Comparison of ENCODE assay signal across 9 mouse cellular contexts in genomic region chr1:170147651-170148448, GRCm38 (mm10). TPM values are rescaled to one million over a fixed set of nuclear protein-coding genes. Genes with fewer than 3 reads are reported as not detected.
DNase-seq lines count a peak whose midpoint lies in the region; ATAC-seq and TF ChIP-seq lines count a peak whose summit lies in the region.
"Had no signal": no experiment of that assay in that cellular context is flagged by ENCODE, and none has a peak within 500 bp of the region (broad histone marks: within the 10 kb centered on the region; RNA-seq: fewer than 3 reads in every experiment).

No protein-coding gene starts in this region.

- H3K36me3 ChIP-seq in lung, embryonic 16.5 days (ENCODE audit: control insufficient read depth, insufficient read depth, low read length), result peaks cover 14% of the 10 kb centered on the region
- peaks cover 63% of the 10 kb centered on the region for H3K36me3 ChIP-seq in hindbrain, embryonic 10.5 days

- no peak overlapping the region for H3K9ac ChIP-seq in lung, embryonic 16.5 days (ENCODE audit: low read length)
- H3K9ac ChIP-seq: embryonic facial prominence, embryonic 12.5 days had no signal

- no peak for TF ChIP-seq CTCF in lung, adult 2 months (IDR thresholded peaks at IDR 0.05; ENCODE audit: insufficient read depth, low read length)

- no peaks in the 10 kb centered on the region for H3K27me3 ChIP-seq in lung, embryonic 16.5 days (ENCODE audit: control insufficient read depth, insufficient read depth, low read depth, low read length)
- H3K27me3 ChIP-seq in hindbrain, embryonic 10.5 days (ENCODE audit: insufficient read depth, poor library complexity, severe bottlenecking), result no peaks in the 10 kb centered on the region
- H3K27me3 ChIP-seq: embryonic facial prominence, embryonic 12.5 days had no signal

- no peak for TF ChIP-seq POLR2A in lung, adult 2 months (IDR thresholded peaks at IDR 0.05; ENCODE audit: borderline replicate concordance, extremely low read depth, low read depth, low read length)

- H3K4me3 ChIP-seq in lung, embryonic 16.5 days (ENCODE audit: low read length), result no peak overlapping the region
- no peak overlapping the region for H3K4me3 ChIP-seq in lung, adult 2 months (replicated peaks; ENCODE audit: extremely low read depth, low read depth, low read length)
- no peak overlapping the region for H3K4me3 ChIP-seq in hindbrain, embryonic 10.5 days
- H3K4me3 ChIP-seq: embryonic facial prominence, embryonic 12.5 days had no signal

- no peak overlapping the region for H3K4me2 ChIP-seq in lung, embryonic 16.5 days (ENCODE audit: low read depth, low read length)
- H3K4me2 ChIP-seq: embryonic facial prominence, embryonic 12.5 days had no signal

- intact Hi-C loops in heart, postnatal 14 days (cut with DNase I), result no loop called here

- WGBS in lung, embryonic 16.5 days, result 75% methylated on average over 9 of the region's 9 CpGs
- WGBS in lung, adult 2 months, result 72% methylated on average over 9 of the region's 9 CpGs
- 91% methylated on average over 9 of the region's 9 CpGs for WGBS in hindbrain, embryonic 10.5 days

- DNase-seq in lung, adult 2 months, result no peak
- DNase-seq in adrenal gland, postnatal 25 days, result peak; percentile 22
- peak; percentile 38 for DNase-seq in urinary bladder, adult 2 months (ENCODE audit: low spot score)
- no peak for DNase-seq in hindbrain, embryonic 10.5 days (ENCODE audit: low spot score)
- no peak for DNase-seq in kidney, postnatal 25 days
- no peak for DNase-seq in heart, postnatal 14 days

- H3K4me1 ChIP-seq in lung, embryonic 16.5 days (replicated peaks; ENCODE audit: control insufficient read depth, insufficient read depth, low read length), result peaks cover 4% of the 10 kb centered on the region
- H3K4me1 ChIP-seq in lung, adult 2 months (ENCODE audit: control insufficient read depth, insufficient read depth, low read length), result peaks cover 6% of the 10 kb centered on the region
- H3K4me1 ChIP-seq in hindbrain, embryonic 10.5 days (replicated peaks), result no peaks in the 10 kb centered on the region
- H3K4me1 ChIP-seq: embryonic facial prominence, embryonic 12.5 days had no signal

- peak overlapping the region; percentile 25; the same call in 1 of the 2 replicates for H3K27ac ChIP-seq in lung, embryonic 16.5 days (ENCODE audit: low read length)
- H3K27ac ChIP-seq in hindbrain, embryonic 10.5 days, result no peak overlapping the region
- H3K27ac ChIP-seq: embryonic facial prominence, embryonic 12.5 days had no signal

- peak; percentile 24; the same call in 1 of the 2 replicates for ATAC-seq in lung, embryonic 16.5 days (ENCODE audit: low read depth)
- ATAC-seq in megakaryocyte-erythroid progenitor cell, adult 5-6 weeks (replicated peaks; ENCODE audit: low FRiP score, low TSS enrichment, poor library complexity, severe bottlenecking), result peak; percentile 57

- no peaks in the 10 kb centered on the region for H3K9me3 ChIP-seq in lung, embryonic 16.5 days (ENCODE audit: control insufficient read depth, low read length)
- H3K9me3 ChIP-seq in hindbrain, embryonic 10.5 days, result no peaks in the 10 kb centered on the region
- H3K9me3 ChIP-seq: embryonic facial prominence, embryonic 12.5 days had no signal

RNA-seq across cellular contexts. Expression of gene Uap1, which starts 26.9 kb away (rescaled TPM):
- 52.7 and 53.6 TPM in 2 replicates for polyA plus RNA-seq in lung, embryonic 16.5 days (2015; fragmentation: Nextera tagmentation; extraction: Ambion mirVana)
- polyA plus RNA-seq in lung, adult 2 months (2012; rRNA removed), result 17.2 and 19.4 TPM in 2 replicates
- total RNA-seq in adrenal gland, postnatal 25 days (2021), result 45.6 and 47.1 TPM in 2 replicates
- 76.7 and 79.4 TPM in 2 replicates for total RNA-seq in megakaryocyte-erythroid progenitor cell, adult 5-6 weeks (2014; fragmentation: Nextera tagmentation)
- 86.8 and 184 TPM in 2 replicates for total RNA-seq in megakaryocyte-erythroid progenitor cell, adult 5-6 weeks (2017)
- 36.2 and 41.3 TPM in 2 replicates for polyA plus RNA-seq in urinary bladder, adult 2 months (2012; rRNA removed)
- polyA plus RNA-seq in hindbrain, embryonic 10.5 days (2016; fragmentation: Nextera tagmentation; extraction: Ambion mirVana), result 54.9 and 58.6 TPM in 2 replicates
- 10 to 100 TPM; 49.1 to 55.4 TPM for total RNA-seq in heart, postnatal 14 days (2021)

RNA-seq across cellular contexts. Expression of gene Ddr2, which starts 37.3 kb away (rescaled TPM):
- polyA plus RNA-seq in lung, embryonic 16.5 days (2015; fragmentation: Nextera tagmentation; extraction: Ambion mirVana), result 38.2 and 45.0 TPM in 2 replicates
- polyA plus RNA-seq in lung, adult 2 months (2012; rRNA removed), result 31.3 and 42.6 TPM in 2 replicates
- 11.0 and 13.2 TPM in 2 replicates for total RNA-seq in adrenal gland, postnatal 25 days (2021)
- not detected in 2 replicates for total RNA-seq in megakaryocyte-erythroid progenitor cell, adult 5-6 weeks (2014; fragmentation: Nextera tagmentation)
- not detected in 2 replicates for total RNA-seq in megakaryocyte-erythroid progenitor cell, adult 5-6 weeks (2017)
- 76.5 and 93.8 TPM in 2 replicates for polyA plus RNA-seq in urinary bladder, adult 2 months (2012; rRNA removed)
- 30.1 TPM in 2 replicates for polyA plus RNA-seq in hindbrain, embryonic 10.5 days (2016; fragmentation: Nextera tagmentation; extraction: Ambion mirVana)
- 10 to 100 TPM; 25.3 to 26.8 TPM for total RNA-seq in heart, postnatal 14 days (2021)

Comparison
In these comparisons a context has a peak if more than half of its experiments do, and no peak if none do; other contexts are left out.
1. DNase-seq: peak in adrenal gland, postnatal 25 days (single experiment) and urinary bladder, adult 2 months (single experiment); none in lung, adult 2 months (single experiment), hindbrain, embryonic 10.5 days (single experiment), kidney, postnatal 25 days (0 of 2) and heart, postnatal 14 days (0 of 2).